Mouse (Mus musculus) cerebellum, adult 9-11 months (tissue): ENCODE results near the gene Reps2.

Experiments
- DNase-seq: peaks from one replicate; pipeline ENCODE4 v3.0.0; 2022

Reps2 gene

DNA sequence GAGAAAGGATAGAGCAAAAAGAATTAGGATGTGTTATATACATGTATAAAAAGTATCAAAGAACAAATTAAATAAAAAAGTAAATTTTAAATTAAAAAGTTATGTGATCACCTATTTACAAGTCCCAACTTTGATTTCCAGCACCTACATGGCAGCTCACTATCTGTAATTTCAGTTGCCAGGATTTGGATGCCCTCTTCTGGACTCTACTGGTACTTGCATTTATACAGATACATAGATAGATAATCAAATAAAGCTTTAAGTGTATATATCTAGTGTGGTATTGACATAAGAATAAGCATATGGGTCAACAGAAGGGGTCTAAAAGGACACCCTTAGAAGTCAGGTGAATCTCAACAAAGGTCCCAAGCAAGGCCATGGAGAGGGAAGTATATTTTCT, 155.7 kb downstream of the Reps2 start:
- DNase-seq, result no peak

DNA sequence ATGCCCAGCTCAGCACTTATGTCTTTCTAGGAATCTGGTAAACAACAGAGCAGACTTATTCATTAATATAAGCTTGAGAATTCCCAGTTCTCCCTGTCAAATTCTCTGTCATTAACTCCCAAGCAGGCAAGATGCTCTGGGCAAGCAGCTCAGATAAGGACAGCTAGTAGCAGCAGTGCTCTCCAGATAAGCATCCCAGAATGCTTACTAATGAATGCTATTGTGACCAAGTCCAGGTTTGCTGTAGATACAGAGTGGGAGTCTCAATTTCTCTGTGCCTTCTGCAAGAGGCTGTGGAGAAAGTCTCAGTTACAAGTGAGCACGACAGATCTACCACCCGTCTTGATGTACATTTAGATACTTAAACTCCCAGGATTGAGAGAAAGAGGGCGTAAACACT, 173.2 kb downstream of the Reps2 start:
- no peak for DNase-seq

DNA sequence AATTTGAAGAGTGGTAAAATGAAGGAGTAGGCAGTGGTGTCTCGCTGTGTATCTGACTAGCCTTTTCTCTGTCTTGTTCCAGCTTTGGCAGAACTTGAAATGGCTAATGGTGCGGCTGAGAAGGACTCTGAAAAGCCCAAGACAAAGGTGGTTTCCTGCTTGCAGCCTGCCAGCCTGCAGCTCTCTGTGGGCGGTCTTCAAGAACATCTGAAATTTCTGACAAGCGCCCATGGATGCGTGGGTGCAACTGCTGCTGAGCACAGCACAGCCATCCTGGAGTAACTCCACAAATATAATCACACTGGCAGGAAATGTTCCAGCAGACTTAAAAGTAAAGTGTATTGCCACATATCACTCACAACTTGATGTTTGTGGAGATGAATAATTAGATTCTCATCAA, 181.3 kb downstream of the Reps2 start:
- peak; percentile 4 for DNase-seq

DNA sequence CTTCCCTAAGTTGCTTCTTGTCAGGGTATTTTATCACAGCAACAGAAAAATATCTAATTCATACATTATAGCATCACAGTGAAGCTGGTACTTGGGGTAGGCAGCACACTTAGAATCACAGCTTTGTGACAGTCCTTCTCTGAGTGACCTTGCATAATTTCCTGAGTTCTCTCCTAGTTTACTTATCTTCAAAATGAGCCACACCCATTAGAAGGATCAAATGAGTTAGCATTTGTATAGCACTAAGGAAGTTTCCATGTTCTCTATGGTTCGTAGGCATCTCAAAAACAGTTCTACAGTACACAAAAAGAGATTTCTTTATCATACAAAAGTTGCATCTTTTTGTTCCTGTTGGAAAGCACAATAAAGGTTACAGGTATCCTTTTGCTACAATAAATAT, 187.0 kb downstream of the Reps2 start:
- DNase-seq, result no peak

DNA sequence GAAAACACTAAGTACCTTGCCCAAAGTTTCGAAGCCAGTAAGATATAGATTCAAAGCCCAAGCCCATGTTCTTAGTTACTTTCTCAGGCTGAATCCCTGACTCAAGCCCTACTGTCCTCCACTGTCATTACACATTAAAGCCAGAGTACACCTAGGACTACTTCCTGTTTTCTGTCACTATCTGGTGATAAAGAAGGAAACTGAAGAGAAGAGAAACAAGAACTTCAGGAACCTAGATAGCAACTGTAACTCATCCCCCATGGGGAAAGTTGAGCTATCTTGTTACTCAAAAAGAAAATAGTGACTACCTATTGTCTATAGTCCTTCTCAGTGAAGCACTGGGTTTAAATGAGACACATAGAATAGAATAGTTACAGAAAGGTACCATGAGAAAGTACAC, 188.1 kb downstream of the Reps2 start:
- DNase-seq, result no peak

DNA sequence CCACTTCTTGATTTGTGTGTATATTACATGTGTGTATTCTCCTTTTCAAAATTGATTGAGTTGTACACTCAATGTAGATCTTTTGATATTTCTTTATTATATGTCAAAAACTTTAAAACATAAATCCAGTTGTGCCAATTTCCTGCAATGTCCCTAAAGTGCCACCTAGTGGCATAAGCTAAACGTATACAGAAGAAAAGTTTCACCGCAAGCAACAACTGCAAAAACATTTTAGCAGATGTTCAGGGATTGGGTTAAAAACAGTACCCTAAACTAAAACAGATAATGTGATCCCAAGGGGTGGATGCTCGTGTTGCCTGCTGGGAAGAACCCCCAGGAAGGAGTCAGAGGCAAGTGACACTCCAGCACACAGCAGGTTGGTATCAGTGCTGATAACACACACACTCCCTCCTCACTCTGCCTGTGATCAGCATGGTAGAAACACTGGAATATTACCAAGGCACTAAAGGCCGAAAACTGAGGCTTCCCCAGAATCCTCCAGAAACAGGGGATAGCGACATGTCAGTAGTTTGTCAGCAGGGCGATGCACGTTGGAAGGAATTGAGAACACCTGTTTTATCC, 189.5 kb downstream of the Reps2 start:
- DNase-seq, result no peak

DNA sequence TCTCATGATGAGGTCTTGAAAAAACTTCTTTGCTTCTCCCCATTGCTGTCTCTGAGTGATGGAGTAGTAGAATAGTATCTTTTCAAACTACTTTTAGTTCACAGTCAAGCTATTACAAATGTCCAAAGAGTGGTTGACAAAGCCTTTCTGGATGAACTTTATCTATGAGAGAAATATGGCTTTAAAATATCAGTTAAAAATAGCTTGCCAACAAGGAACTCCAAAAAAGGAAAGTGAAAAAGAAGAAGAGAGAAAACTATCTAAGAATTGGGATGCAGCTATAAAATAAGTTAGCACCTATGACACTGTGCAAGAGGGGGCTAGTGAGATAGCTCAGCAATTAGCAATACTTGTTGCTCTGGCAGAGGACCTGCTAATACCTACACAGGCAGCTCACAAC, 190.8 kb downstream of the Reps2 start:
- DNase-seq, result no peak

DNA sequence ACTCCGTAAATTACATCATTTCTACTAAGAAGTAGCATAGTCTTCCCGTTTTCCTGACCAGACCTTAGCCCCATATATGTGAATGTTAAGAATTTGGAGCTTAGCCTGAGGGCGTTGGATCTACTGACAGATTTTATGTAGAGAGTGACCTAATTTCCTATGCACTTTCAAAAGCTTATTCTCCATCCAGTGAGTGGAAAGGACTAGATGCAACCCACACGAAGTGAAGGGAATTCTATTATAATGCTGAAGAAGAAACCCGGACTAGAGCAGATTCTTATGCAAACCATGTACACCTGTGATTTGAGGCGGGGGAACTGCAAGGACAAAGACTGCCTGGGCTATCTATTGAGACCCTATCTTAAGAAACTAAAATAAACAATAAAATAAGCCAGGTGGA, 195.5 kb downstream of the Reps2 start:
- no peak for DNase-seq

DNA sequence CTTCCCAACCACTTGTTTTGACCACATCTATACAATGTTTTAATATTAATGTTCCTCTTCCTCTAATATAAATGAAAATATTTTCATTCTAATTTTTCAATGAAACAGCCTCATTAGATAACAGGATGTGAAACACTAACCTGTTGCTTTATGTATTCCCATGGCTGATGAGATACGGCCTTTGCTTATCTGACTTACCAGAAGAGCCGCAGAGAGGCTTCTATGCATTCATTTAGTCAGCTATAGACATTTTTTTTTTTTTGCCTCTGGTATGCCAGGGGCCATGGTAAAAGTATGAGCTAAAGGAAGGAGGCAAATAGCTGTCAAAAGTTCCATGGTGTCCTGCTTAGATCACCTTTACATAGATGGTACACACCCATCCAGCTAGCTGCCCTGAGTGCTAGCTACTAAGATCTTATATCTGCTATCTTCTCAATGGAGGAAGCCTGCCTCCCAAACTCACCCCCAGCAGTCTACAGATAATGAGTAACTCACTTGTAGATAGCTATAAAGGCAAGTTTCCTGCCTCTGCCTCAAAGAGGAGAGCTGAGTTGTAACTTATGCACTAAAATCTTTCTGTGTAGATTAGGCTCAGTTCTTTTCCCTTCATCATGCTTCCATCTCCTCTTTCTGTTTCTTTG, 196.7 kb downstream of the Reps2 start:
- no peak for DNase-seq

DNA sequence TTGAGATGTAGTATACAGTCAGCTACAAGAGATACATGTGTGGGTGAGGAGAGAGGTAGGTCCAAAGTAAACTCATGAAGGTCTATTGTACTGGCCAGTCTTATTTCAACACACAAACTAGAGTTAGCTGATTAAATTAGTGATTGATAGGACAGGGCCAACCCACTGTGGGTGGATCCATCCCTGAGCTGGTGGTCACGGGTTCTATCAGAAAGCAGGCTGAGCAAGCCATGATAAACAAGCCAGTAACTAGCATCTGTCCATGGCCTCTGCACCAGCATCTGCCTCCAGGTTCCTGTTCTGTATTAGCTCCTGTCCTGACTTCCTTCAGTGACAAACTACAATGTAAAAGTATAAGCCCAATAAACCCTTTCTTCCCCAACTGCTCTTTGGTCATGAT, 200.1 kb downstream of the Reps2 start:
- no peak for DNase-seq

DNA sequence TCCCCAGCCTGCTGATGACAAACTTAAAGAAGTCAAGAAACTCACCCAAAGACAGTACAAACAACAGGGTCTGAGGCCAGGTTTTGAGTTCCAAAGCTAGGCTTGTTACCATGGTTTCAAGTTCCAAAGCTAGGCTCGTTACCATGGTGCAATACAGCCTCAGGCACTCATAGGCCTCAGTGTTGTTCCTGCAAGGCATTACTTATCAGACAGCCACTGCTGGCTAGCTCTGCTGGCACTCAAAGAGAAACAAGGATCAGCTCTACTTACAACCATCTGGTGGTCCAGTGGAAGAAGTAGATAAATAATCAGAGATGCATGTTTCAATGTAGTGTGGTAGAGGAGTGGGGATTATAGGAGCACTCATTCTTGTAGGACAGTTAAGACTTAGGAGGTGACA, 200.5 kb downstream of the Reps2 start:
- no peak for DNase-seq

DNA sequence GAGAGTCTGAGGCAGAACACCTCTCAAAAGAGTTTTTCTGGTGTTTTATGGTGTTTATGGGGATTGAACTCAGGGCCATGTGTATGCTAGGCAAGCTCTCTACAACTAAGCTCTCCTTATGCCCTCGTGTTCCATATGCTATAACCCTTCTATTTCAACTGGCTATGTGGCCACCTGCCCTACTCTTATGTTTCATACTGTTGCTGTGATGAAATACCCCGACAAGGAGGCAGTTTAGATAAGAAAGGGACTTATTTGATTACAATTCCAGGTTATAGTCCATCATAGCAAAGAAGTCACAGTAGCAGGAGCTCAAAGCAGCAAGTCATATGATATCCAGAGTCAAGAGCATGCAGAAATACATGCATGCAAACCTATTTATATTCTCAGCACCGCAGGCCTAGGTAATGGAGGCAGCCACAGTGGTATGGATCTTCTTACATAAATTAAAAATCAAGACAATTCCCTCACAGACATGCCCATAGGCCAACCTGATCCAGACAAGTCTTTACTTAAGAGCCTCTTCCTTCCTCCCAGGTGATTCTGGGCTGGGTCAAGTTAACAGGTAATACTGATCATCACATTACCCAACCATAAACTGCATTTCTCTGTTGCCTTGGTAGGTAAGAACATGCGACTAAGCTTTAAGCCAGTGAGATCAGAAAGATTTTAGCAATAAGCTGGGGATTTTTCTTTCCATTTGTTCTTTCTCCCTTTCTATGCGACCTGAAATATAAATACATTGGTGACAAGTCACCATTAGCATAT, 210.5 kb downstream of the Reps2 start:
- no peak for DNase-seq

DNA sequence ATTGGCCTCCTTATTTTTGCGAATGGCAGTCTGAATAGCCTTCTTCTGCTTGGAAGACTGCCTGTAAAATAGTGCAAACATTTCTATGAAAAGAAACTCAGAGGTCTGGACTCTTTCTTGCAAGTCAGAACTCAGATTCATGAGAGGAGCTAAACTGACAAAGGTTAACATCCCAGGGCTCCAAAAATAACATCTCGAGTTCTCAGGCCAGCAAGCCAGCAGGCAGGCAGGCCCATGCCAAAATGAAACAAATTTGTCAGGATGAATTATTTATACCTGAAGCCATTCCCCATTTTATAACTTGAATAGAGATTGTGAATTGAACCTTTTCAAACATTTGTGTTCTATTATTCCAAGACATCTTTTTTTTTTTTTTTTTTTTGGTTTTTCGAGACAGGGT, 215.8 kb downstream of the Reps2 start:
- peak; percentile 27 for DNase-seq

DNA sequence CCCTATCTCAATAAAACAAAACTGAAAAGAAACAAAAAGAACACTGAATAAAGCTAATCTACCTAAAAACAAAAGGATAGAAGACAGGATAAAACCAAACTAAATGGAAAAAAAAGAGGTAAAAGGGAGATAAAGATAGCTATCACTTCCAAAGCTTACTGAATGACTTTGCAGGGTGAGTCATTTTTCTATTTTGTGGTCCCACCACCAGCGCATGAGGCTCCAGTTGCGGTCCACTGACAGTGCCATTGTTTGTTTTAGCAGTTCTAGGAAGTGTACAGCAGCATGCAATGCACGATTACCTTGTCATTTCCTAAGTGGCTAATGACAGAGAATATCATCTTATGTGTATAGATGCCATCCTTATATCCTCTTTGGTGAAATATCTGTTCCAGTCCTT, 224.0 kb downstream of the Reps2 start:
- no peak for DNase-seq

DNA sequence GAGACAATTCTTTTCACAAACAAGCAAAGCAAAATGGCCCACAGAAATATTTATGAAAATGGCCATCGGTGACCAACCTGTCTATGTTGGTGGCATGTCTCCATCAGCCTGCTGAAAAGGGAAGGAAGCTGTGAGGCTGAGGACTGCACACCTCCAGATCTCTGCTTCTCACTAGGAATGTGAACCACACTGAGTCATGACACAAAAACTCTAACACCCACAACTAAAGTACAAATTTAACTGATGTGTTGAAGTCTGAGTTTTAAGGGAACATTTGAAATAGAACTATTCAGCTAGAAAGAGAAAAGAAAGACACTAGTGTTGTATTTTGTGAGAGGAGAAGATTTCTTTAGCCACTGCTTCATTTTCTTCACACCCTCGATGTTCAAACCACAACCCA, 230.3 kb downstream of the Reps2 start:
- DNase-seq, result no peak

DNA sequence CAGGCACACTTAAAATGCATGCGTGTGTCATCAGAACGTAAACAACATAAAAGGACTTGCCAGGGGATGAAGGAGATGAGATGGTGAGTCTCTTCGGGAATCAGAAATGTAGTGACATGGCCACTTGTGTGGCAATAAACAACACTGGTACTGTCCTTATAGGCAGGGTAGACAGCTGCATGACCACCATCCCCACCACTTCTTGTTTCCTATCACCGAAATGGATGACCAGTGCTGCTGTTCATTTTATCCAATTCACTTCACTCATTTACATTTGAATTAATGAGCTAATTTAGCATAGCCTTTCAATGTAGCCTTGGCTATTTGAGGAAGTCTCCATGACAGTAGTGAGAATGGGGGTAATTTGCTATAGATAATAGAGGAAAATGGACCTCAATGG, 236.2 kb downstream of the Reps2 start:
- no peak for DNase-seq

DNA sequence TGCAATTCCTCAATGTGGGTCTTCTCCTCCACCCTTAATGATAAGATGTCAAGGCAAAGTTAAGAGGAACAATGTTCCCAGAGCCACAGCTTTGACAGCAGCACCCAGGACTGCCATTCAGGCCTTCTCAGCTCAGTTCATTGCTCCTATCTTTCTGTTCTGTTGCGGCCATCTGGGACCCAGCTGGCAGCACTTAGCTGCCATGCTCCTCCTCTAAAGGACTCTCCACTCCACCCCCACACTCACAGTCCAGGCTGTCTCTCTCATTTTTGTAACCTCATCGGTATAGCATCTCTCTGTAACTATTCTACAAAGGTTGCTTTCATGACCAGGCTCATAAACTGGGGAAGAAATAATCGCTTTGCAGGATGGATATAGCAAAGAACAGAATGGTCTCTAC, 241.0 kb downstream of the Reps2 start:
- peak; percentile 8 for DNase-seq

DNA sequence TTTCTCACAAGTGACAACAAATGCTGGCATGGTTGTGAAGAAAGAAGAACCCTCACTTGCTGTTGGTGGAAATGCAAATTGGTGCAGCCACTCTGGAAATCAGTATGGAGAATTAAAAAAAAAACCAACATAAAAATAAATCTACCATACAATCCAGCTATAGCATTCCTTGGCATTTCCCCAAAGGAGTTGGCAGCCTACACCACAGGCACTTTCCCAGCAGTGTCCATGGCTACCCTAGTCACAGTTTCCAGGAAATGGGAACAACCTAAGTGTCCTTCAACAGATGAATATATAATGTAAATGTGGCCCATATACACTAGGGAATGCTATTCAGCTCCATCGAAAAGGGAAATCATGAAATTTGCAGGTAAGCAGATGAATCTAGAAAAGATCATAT, 262.7 kb downstream of the Reps2 start:
- DNase-seq, result no peak

DNA sequence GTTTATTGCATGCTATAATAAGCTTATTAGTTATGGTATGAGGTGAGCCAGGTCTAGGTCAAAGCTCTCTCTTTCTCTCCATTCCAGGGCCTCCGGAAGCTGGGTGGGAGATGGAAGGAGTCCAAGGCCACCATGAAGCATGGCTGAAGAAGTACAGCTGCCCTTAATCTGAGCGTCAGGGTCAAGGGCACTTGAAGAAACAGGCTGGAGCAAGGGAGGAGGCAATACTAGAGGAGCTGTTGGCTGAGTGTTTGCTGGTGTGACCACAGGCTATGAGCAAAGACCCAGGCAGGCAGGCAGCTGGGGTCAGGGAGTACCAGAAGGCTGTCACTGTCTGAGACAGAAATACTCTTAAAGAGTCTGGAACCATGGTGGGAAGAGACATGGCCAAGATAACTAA, 280.2 kb downstream of the Reps2 start:
- DNase-seq, result no peak
